7 mouse cellular contexts compared by ENCODE assay signal in the genomic region with DNA sequence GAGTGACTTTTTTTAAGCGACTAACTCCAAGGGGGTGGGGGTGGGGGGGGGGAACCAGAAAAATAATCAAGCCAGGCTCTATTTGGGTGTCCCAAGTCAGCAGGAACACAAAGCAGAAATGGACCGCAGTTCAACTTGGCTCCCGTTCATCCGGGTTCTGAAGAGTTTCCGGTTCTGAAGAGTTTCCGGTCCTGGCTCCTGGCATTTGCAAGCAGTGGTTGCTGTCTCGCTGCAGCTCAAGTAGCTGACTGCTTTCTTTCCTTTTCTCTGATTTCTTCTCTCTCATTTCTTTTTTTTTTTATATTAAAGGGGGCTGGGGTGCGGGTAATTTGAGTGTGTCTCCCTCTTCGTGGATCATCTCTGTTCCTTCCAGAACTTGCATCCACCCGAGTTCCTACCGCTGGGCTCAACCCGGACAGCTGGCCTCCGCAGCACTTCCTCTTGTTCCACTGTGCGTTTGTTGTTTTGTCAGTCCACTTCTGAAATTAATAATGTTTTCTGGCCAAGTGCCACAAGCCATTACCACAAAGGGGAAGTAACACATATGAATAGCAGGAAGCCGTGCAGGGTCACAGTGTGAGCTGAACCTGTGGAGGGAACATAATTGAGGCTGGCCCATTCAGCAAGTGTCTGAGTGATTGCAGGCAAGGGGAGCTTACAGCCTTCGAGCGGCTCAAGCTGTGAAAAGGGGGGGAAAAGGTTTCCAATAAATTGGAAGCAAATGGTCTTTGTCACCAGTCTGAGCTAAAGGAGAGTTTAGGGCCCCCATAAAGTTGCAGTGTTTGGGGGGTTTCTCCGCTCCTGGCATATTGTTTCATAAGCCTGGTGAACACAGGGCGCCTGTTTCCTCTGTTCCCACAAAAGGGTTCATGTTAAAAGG. TPM values are rescaled to one million over a fixed set of nuclear protein-coding genes. Genes with fewer than 3 reads are reported as not detected.
A peak's percentile ranks its signal among the peaks of the same experiment; 100 is the strongest.
DNase-seq lines count a peak whose midpoint lies in the region; ATAC-seq and TF ChIP-seq lines count a peak whose summit lies in the region.

No protein-coding gene starts in this region.

- 31% methylated on average over 19 of the region's 19 CpGs for WGBS in liver, embryonic 11.5 days
- 35% methylated on average over 19 of the region's 19 CpGs for WGBS in midbrain, postnatal 0 days
- WGBS in stomach, embryonic 16.5 days: 38% methylated on average over 19 of the region's 19 CpGs

- H3K4me1 ChIP-seq in liver, embryonic 11.5 days (replicated peaks; ENCODE audit: control insufficient read depth, insufficient read depth, low read length): peaks cover 17% of the 10 kb centered on the region
- peaks cover 10% of the 10 kb centered on the region; the same call in 1 of the 2 replicates for H3K4me1 ChIP-seq in midbrain, postnatal 0 days (ENCODE audit: insufficient read depth, low read length)
- H3K4me1 ChIP-seq in stomach, embryonic 16.5 days (ENCODE audit: control insufficient read depth, insufficient read depth, low read length): peaks cover 25% of the 10 kb centered on the region

- TF ChIP-seq CTCF in midbrain, postnatal 0 days (IDR thresholded peaks at IDR 0.05): no peak

- peak; percentile 61 for DNase-seq in MN1 (ENCODE audit: low spot score)
- peak; percentile 78 for DNase-seq in c-Kit-positive CD71-negative TER-119-negative erythroid progenitor cells, embryonic 14.5 days (ENCODE audit: low read depth)
- DNase-seq in gastrocnemius, postnatal 36 days: peak; percentile 36 to 45
- DNase-seq in liver, embryonic 11.5 days (ENCODE audit: low spot score): no peak
- peak; percentile 68 for DNase-seq in midbrain, postnatal 0 days (ENCODE audit: low spot score)

- no peaks in the 10 kb centered on the region; the same call in 1 of the 2 replicates for H3K36me3 ChIP-seq in liver, embryonic 11.5 days (ENCODE audit: control insufficient read depth, insufficient read depth, low read length)
- no peaks in the 10 kb centered on the region; the same call in 1 of the 2 replicates for H3K36me3 ChIP-seq in midbrain, postnatal 0 days (ENCODE audit: insufficient read depth, low read length)
- peaks cover 3% of the 10 kb centered on the region; the same call in 1 of the 2 replicates for H3K36me3 ChIP-seq in stomach, embryonic 16.5 days (ENCODE audit: control insufficient read depth, insufficient read depth, low read length)

- peak overlapping the region; percentile 49; the same call in 1 of the 2 replicates for H3K27ac ChIP-seq in liver, embryonic 11.5 days (ENCODE audit: low read depth, low read length)
- H3K27ac ChIP-seq in midbrain, postnatal 0 days (ENCODE audit: low read depth, low read length): peak overlapping the region; percentile 32; the same call in 1 of the 2 replicates
- H3K27ac ChIP-seq in stomach, embryonic 16.5 days (ENCODE audit: low read length): peak overlapping the region; percentile 19

- H3K27me3 ChIP-seq in liver, embryonic 11.5 days (replicated peaks; ENCODE audit: control insufficient read depth, insufficient read depth, low read length): peaks cover 13% of the 10 kb centered on the region
- H3K27me3 ChIP-seq in midbrain, postnatal 0 days (ENCODE audit: insufficient read depth, low read length): no peaks in the 10 kb centered on the region
- no peaks in the 10 kb centered on the region for H3K27me3 ChIP-seq in stomach, embryonic 16.5 days (ENCODE audit: control insufficient read depth, insufficient read depth, low read length)

- intact Hi-C loops in gastrocnemius, postnatal 36 days (cut with DNase I): no loop called here

- peak overlapping the region; percentile 49 for H3K4me2 ChIP-seq in liver, embryonic 11.5 days
- peak overlapping the region; percentile 20; the same call in 1 of the 2 replicates for H3K4me2 ChIP-seq in midbrain, postnatal 0 days (ENCODE audit: low read depth, low read length, poor library complexity, severe bottlenecking)
- H3K4me2 ChIP-seq in stomach, embryonic 16.5 days (ENCODE audit: low read depth, low read length): peak overlapping the region; percentile 39

- ATAC-seq in inflammation-experienced regulatory T-cells, adult 6 months: peak; percentile 66
- 0 out of 2 replicates have a peak, but pooled peaks have one; percentile 32 for ATAC-seq in liver, embryonic 11.5 days (replicated peaks; ENCODE audit: low FRiP score)
- ATAC-seq in midbrain, postnatal 0 days (ENCODE audit: low FRiP score): no peak
- peak; percentile 68; the same call in 1 of the 2 replicates for ATAC-seq in stomach, embryonic 16.5 days (ENCODE audit: insufficient read depth, low FRiP score)

- H3K4me3 ChIP-seq in liver, embryonic 11.5 days (ENCODE audit: low read depth, low read length): no peak overlapping the region; the same call in 1 of the 2 replicates
- H3K4me3 ChIP-seq in midbrain, postnatal 0 days (ENCODE audit: low read depth, low read length): no peak overlapping the region
- peak overlapping the region; percentile 9 for H3K4me3 ChIP-seq in stomach, embryonic 16.5 days (replicated peaks; ENCODE audit: low read length)

- no peak overlapping the region for H3K9ac ChIP-seq in liver, embryonic 11.5 days (ENCODE audit: low read depth, low read length)
- no peak overlapping the region for H3K9ac ChIP-seq in midbrain, postnatal 0 days (replicated peaks; ENCODE audit: low read length, poor library complexity, severe bottlenecking)
- peak overlapping the region; percentile 52 for H3K9ac ChIP-seq in stomach, embryonic 16.5 days (ENCODE audit: low read length)

- H3K9me3 ChIP-seq in liver, embryonic 11.5 days (ENCODE audit: control insufficient read depth, low read length): no peaks in the 10 kb centered on the region
- H3K9me3 ChIP-seq in midbrain, postnatal 0 days (ENCODE audit: low read length): no peaks in the 10 kb centered on the region
- H3K9me3 ChIP-seq in stomach, embryonic 16.5 days (replicated peaks; ENCODE audit: control insufficient read depth, low read length): no peaks in the 10 kb centered on the region

RNA-seq across cellular contexts. Expression of a gene that starts 5.6 kb away (rescaled TPM):
- 10 to 100 TPM; 16.4 to 17.4 TPM for total RNA-seq in gastrocnemius, postnatal 36 days (2021)
- polyA plus RNA-seq in inflammation-experienced regulatory T-cells, adult 6 months (2017; shearing (Covaris generic)): 10 to 100 TPM; 32.8 to 52.8 (median 41.2) TPM
- 37.6 and 40.3 TPM in 2 replicates for polyA plus RNA-seq in liver, embryonic 11.5 days (2014; fragmentation: Nextera tagmentation; extraction: Ambion mirVana)
- total RNA-seq in midbrain, postnatal 0 days (2014; rRNA removed): 47.7 and 52.1 TPM in 2 replicates
- polyA plus RNA-seq in midbrain, postnatal 0 days (2015; fragmentation: Nextera tagmentation; extraction: Ambion mirVana): 23.5 and 25.4 TPM in 2 replicates
- 39.7 and 40.8 TPM in 2 replicates for polyA plus RNA-seq in stomach, embryonic 16.5 days (2015; fragmentation: Nextera tagmentation; extraction: Ambion mirVana)
